Mouse (Mus musculus) midbrain, embryonic 10.5 days (tissue): ENCODE results near the gene Myocos. TPM values are rescaled to one million over a fixed set of nuclear protein-coding genes. Genes with fewer than 3 reads are reported as not detected.

Source experiments
- DNase-seq: peaks from one replicate; pipeline ENCODE4 v3.0.0-alpha.2; 2017; ENCODE audit warnings: low spot score
- H3K27ac ChIP-seq: fragments of 300-500 bp; sonication (generic); replicated peaks from 2 replicates; pipeline ENCODE4 v1.5.1; 2016; ENCODE audit warnings: mild to moderate bottlenecking
- H3K27me3 ChIP-seq: fragments of 300-500 bp; sonication (generic); 2 replicates; pipeline ENCODE4 v1.6.1; 2016; ENCODE audit warnings: low read depth, mild to moderate bottlenecking; ENCODE audit not compliant: poor library complexity, severe bottlenecking
- H3K36me3 ChIP-seq: fragments of 300-500 bp; sonication (generic); 2 replicates; pipeline ENCODE4 v1.6.1; 2016; ENCODE audit warnings: mild to moderate bottlenecking, moderate library complexity
- H3K4me1 ChIP-seq: fragments of 300-500 bp; sonication (generic); 2 replicates; pipeline ENCODE4 v1.6.1; 2016
- H3K4me3 ChIP-seq: fragments of 300-500 bp; sonication (generic); 2 replicates; pipeline ENCODE4 v1.5.1; 2016; ENCODE audit warnings: mild to moderate bottlenecking, moderate library complexity
- H3K9me3 ChIP-seq: fragments of 300-500 bp; sonication (generic); replicated peaks from 2 replicates; pipeline ENCODE4 v1.6.1; 2016; ENCODE audit warnings: mild to moderate bottlenecking
- WGBS: fragments of 180-500 bp; shearing (Covaris S2); methylation state at CpG from one replicate; pipeline ENCODE4 v1.1.7; 2016; 5-methylcytosine and 5-hydroxymethylcytosine counted together
- microRNA-seq: library from miRNA; unstranded; fragments of <30 nt; microRNA quantifications from one replicate; pipeline ENCODE4, GENCODE M21; 2017
- polyA plus RNA-seq: library from polyadenylated mRNA; unstranded; fragments of >200 nt; fragmentation: Nextera tagmentation; extraction: Ambion mirVana; gene quantifications from 2 replicates; pipeline ENCODE4 v1.2.1, GENCODE M21; 2016

The Myocos gene
- polyA plus RNA-seq, 1 experiment from 2014 or later: not detected

GRCm38 (mm10) chr1:162601288-162601687 lies 56.7 kb downstream of the Myocos start:
- H3K4me3 ChIP-seq: no peak overlapping the region
- peaks cover 39% of the 10 kb centered on the region for H3K36me3 ChIP-seq
- no peak for DNase-seq
- no peaks in the 10 kb centered on the region for H3K9me3 ChIP-seq
- H3K27me3 ChIP-seq: no peaks in the 10 kb centered on the region
- H3K4me1 ChIP-seq: no peaks in the 10 kb centered on the region
- no peak overlapping the region for H3K27ac ChIP-seq
- WGBS: 89% methylated on average over 4 of the region's 4 CpGs

- 92% methylated on average over 5 of the region's 5 CpGs for WGBS
- Histone ChIP-seq H3K27ac (no peak overlapping the region), H3K36me3 (peaks cover 41% of the 10 kb centered on the region), H3K4me3 (no peak overlapping the region), H3K4me1 (no peaks in the 10 kb centered on the region), H3K9me3 (no peaks in the 10 kb centered on the region), H3K27me3 (no peaks in the 10 kb centered on the region)
- no peak for DNase-seq
Observed at GRCm38 (mm10) chr1:162599617-162600016, 58.4 kb downstream of the Myocos start.

- no peak overlapping the region for H3K4me3 ChIP-seq
- no peaks in the 10 kb centered on the region for H3K4me1 ChIP-seq
- H3K9me3 ChIP-seq: no peaks in the 10 kb centered on the region
- WGBS: 87% methylated on average over 3 of the region's 3 CpGs
- H3K27me3 ChIP-seq: no peaks in the 10 kb centered on the region
- peaks cover 33% of the 10 kb centered on the region for H3K36me3 ChIP-seq
- no peak for DNase-seq
- no peak overlapping the region for H3K27ac ChIP-seq
Observed at GRCm38 (mm10) chr1:162597379-162598102, 60.5 kb downstream of the Myocos start.

Small RNA genes within 50 kb of the gene (microRNA-seq; reads per million reads assigned to microRNA genes)
- not detected for gene Gm27616

Other genes with a start within 250 kb of the Myocos start
- 2.3 and 4.8 TPM in 2 replicates for gene Dnm3, start 180.2 kb downstream of the Myocos start, polyA plus RNA-seq
- gene Mettl13, start 109.7 kb downstream of the Myocos start, polyA plus RNA-seq: 26.7 and 28.5 TPM in 2 replicates
- 52.3 and 53.0 TPM in 2 replicates for gene Vamp4, start 87.7 kb downstream of the Myocos start, polyA plus RNA-seq
- not detected in 2 replicates for gene Myoc, start 19.1 kb downstream of the Myocos start, polyA plus RNA-seq
- 144 and 148 TPM in 2 replicates for gene Prrc2c, start 82.3 kb upstream of the Myocos start, polyA plus RNA-seq
- gene Fmo4, start 155.8 kb upstream of the Myocos start, polyA plus RNA-seq: 0.58 and 0.95 TPM in 2 replicates
- gene Fmo1, start 208.4 kb upstream of the Myocos start, polyA plus RNA-seq: 10.9 and 14.7 TPM in 2 replicates
- gene Fmo2, start 240.5 kb upstream of the Myocos start, polyA plus RNA-seq: 0.02 TPM in 1 of 2 replicates, not detected in the other